Mouse (Mus musculus): ENCODE measurements around the gene Sh3bp5. TPM values are rescaled to one million over a fixed set of nuclear protein-coding genes. Genes with fewer than 3 reads are reported as not detected.

Sh3bp5 gene
- total RNA-seq, 1 experiment = 4.6 TPM

- TF ChIP-seq HCFC1 (IDR thresholded peaks at IDR 0.05; ENCODE audit: borderline replicate concordance, insufficient read depth, low read length) = no peak
- no peak for TF ChIP-seq ZNF384 (IDR thresholded peaks at IDR 0.05; ENCODE audit: low read depth, low read length)
- no peak for TF ChIP-seq CHD2 (IDR thresholded peaks at IDR 0.05; ENCODE audit: low read depth, low read length)
- no peak for TF ChIP-seq MAFK (IDR thresholded peaks at IDR 0.05; ENCODE audit: insufficient read depth, low read depth, low read length)
- TF ChIP-seq ZC3H11A (IDR thresholded peaks at IDR 0.05; ENCODE audit: borderline replicate concordance, low read depth, low read length) = no peak
- no peak overlapping the region for H3K27ac ChIP-seq (ENCODE audit: insufficient read depth, low read depth, low read length, poor library complexity, severe bottlenecking)
- H3K4me1 ChIP-seq (ENCODE audit: control insufficient read depth in 2 of 2, insufficient read depth in 2 of 2, low read length in 2 of 2, poor library complexity in 1 of 2) = peaks cover 0 to 3% of the 10 kb centered on the region in 2 experiments; a peak in 1 of 4 replicates
- H3K9ac ChIP-seq (ENCODE audit: insufficient read depth, low read depth, low read length, poor library complexity, severe bottlenecking) = no peak overlapping the region
- no peaks in the 10 kb centered on the region for H3K36me3 ChIP-seq (ENCODE audit: control insufficient read depth, insufficient read depth, low read length, poor library complexity, severe bottlenecking)
- H3K9me3 ChIP-seq (ENCODE audit: control insufficient read depth, insufficient read depth, low read depth, low read length) = no peaks in the 10 kb centered on the region
- H3K4me3 ChIP-seq (ENCODE audit: insufficient read depth in 1 of 2, low read depth in 1 of 2, low read length in 2 of 2, poor library complexity in 1 of 2, severe bottlenecking in 1 of 2) = no peak overlapping the region
- in situ Hi-C loops (cut with MboI; ENCODE audit: low sequenced_read_pairs in 2 of 2, unreplicated experiment in 2 of 2) = no loop called here
- peak; percentile 22 for DNase-seq (ENCODE audit: low read depth, low spot score)
Measured at GRCm38 (mm10) chr14:31385977-31386697, 49.7 kb downstream of the Sh3bp5 start.

GRCm38 (mm10) chr14:31385406-31385805 lies 50.5 kb downstream of the Sh3bp5 start:
- TF ChIP-seq HCFC1 (IDR thresholded peaks at IDR 0.05; ENCODE audit: borderline replicate concordance, insufficient read depth, low read length) (no peak), ZC3H11A (IDR thresholded peaks at IDR 0.05; ENCODE audit: borderline replicate concordance, low read depth, low read length) (no peak), CHD2 (IDR thresholded peaks at IDR 0.05; ENCODE audit: low read depth, low read length) (no peak), ZNF384 (IDR thresholded peaks at IDR 0.05; ENCODE audit: low read depth, low read length) (no peak), MAFK (IDR thresholded peaks at IDR 0.05; ENCODE audit: insufficient read depth, low read depth, low read length) (no peak)
- H3K27ac ChIP-seq (ENCODE audit: insufficient read depth, low read depth, low read length, poor library complexity, severe bottlenecking) = no peak overlapping the region
- no peaks in the 10 kb centered on the region for H3K36me3 ChIP-seq (ENCODE audit: control insufficient read depth, insufficient read depth, low read length, poor library complexity, severe bottlenecking)
- no peak overlapping the region for H3K4me3 ChIP-seq (ENCODE audit: insufficient read depth in 1 of 2, low read depth in 1 of 2, low read length in 2 of 2, poor library complexity in 1 of 2, severe bottlenecking in 1 of 2)
- DNase-seq (ENCODE audit: low read depth, low spot score) = no peak
- peaks cover 0 to 3% of the 10 kb centered on the region in 2 experiments; a peak in 1 of 4 replicates for H3K4me1 ChIP-seq (ENCODE audit: control insufficient read depth in 2 of 2, insufficient read depth in 2 of 2, low read length in 2 of 2, poor library complexity in 1 of 2)
- H3K9ac ChIP-seq (ENCODE audit: insufficient read depth, low read depth, low read length, poor library complexity, severe bottlenecking) = no peak overlapping the region
- H3K9me3 ChIP-seq (ENCODE audit: control insufficient read depth, insufficient read depth, low read depth, low read length) = no peaks in the 10 kb centered on the region
- in situ Hi-C loops (cut with MboI; ENCODE audit: low sequenced_read_pairs in 2 of 2, unreplicated experiment in 2 of 2) = no loop called here

DNA sequence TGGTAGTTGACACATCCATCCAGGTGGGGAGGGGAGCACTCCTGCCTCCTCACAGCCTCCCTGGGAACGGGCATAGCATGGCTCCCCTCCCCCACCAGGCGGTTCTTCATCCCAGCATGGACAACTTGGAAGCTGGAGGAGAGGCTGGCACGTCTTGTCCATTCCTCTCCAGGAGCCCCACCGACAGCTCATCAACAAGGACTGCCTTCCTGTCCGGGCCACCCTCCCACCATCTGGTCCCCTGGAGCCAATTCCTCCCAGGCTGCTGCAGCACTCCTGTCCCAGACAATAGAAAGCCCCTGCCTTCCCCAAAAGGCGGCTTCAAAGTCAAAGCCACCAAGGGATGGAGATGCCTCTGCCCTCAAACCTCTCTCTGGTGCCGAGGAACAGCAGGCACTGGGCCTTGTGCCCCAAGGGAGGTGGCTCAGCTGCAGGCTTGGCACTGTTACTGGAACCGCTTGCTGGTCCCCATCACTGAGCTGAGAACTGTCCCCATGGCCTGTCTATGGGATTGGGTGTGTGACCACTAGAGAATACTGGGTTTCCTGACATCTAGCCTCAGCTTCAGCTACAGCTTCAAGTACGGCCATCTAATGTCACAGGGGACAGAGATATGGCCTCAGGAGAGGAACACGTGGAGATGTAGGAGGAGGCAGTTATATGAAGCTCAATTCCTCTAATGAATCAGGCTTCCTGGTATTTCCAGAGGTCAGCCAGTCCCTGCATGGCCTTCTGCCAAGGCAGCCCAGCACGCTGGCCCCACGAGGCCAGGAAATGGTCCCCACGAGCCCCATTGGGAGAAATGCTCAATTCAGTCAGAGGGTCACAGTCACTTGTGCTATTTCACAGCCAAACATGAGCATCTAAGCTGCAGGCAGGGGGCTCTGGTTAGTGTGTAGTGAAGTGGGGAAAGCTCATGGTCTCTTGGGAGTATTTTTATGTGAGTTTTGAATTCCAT lies 51.2 kb downstream of the Sh3bp5 start:
- no peak overlapping the region for H3K27ac ChIP-seq (ENCODE audit: insufficient read depth, low read depth, low read length, poor library complexity, severe bottlenecking)
- in situ Hi-C loops (cut with MboI; ENCODE audit: low sequenced_read_pairs in 2 of 2, unreplicated experiment in 2 of 2) = no loop called here
- peaks cover 0 to 3% of the 10 kb centered on the region in 2 experiments; a peak in 1 of 4 replicates for H3K4me1 ChIP-seq (ENCODE audit: control insufficient read depth in 2 of 2, insufficient read depth in 2 of 2, low read length in 2 of 2, poor library complexity in 1 of 2)
- TF ChIP-seq MAFK (IDR thresholded peaks at IDR 0.05; ENCODE audit: insufficient read depth, low read depth, low read length) (no peak), ZNF384 (IDR thresholded peaks at IDR 0.05; ENCODE audit: low read depth, low read length) (no peak), CHD2 (IDR thresholded peaks at IDR 0.05; ENCODE audit: low read depth, low read length) (no peak), ZC3H11A (IDR thresholded peaks at IDR 0.05; ENCODE audit: borderline replicate concordance, low read depth, low read length) (no peak), HCFC1 (IDR thresholded peaks at IDR 0.05; ENCODE audit: borderline replicate concordance, insufficient read depth, low read length) (no peak)
- H3K36me3 ChIP-seq (ENCODE audit: control insufficient read depth, insufficient read depth, low read length, poor library complexity, severe bottlenecking) = no peaks in the 10 kb centered on the region
- DNase-seq (ENCODE audit: low read depth, low spot score) = no peak
- H3K4me3 ChIP-seq (ENCODE audit: insufficient read depth in 1 of 2, low read depth in 1 of 2, low read length in 2 of 2, poor library complexity in 1 of 2, severe bottlenecking in 1 of 2) = no peak overlapping the region
- no peak overlapping the region for H3K9ac ChIP-seq (ENCODE audit: insufficient read depth, low read depth, low read length, poor library complexity, severe bottlenecking)
- no peaks in the 10 kb centered on the region for H3K9me3 ChIP-seq (ENCODE audit: control insufficient read depth, insufficient read depth, low read depth, low read length)

- no peak overlapping the region for H3K9ac ChIP-seq (ENCODE audit: insufficient read depth, low read depth, low read length, poor library complexity, severe bottlenecking)
- H3K36me3 ChIP-seq (ENCODE audit: control insufficient read depth, insufficient read depth, low read length, poor library complexity, severe bottlenecking) = no peaks in the 10 kb centered on the region
- H3K9me3 ChIP-seq (ENCODE audit: control insufficient read depth, insufficient read depth, low read depth, low read length) = no peaks in the 10 kb centered on the region
- in situ Hi-C loops (cut with MboI; ENCODE audit: low sequenced_read_pairs in 2 of 2, unreplicated experiment in 2 of 2) = no loop called here
- no peak overlapping the region for H3K4me3 ChIP-seq (ENCODE audit: insufficient read depth in 1 of 2, low read depth in 1 of 2, low read length in 2 of 2, poor library complexity in 1 of 2, severe bottlenecking in 1 of 2)
- H3K4me1 ChIP-seq (ENCODE audit: control insufficient read depth in 2 of 2, insufficient read depth in 2 of 2, low read length in 2 of 2, poor library complexity in 1 of 2) = peaks cover 0 to 3% of the 10 kb centered on the region in 2 experiments; a peak in 1 of 4 replicates
- H3K27ac ChIP-seq (ENCODE audit: insufficient read depth, low read depth, low read length, poor library complexity, severe bottlenecking) = no peak overlapping the region
- TF ChIP-seq CHD2 (IDR thresholded peaks at IDR 0.05; ENCODE audit: low read depth, low read length) = no peak
- no peak for TF ChIP-seq ZC3H11A (IDR thresholded peaks at IDR 0.05; ENCODE audit: borderline replicate concordance, low read depth, low read length)
- TF ChIP-seq MAFK (IDR thresholded peaks at IDR 0.05; ENCODE audit: insufficient read depth, low read depth, low read length) = no peak
- TF ChIP-seq ZNF384 (IDR thresholded peaks at IDR 0.05; ENCODE audit: low read depth, low read length) = no peak
- no peak for TF ChIP-seq HCFC1 (IDR thresholded peaks at IDR 0.05; ENCODE audit: borderline replicate concordance, insufficient read depth, low read length)
- no peak for DNase-seq (ENCODE audit: low read depth, low spot score)
Measured at GRCm38 (mm10) chr14:31383470-31384050, 52.3 kb downstream of the Sh3bp5 start.

Measured in ES-E14 (cell line).